Mouse (Mus musculus): ENCODE measurements around the gene Fam71d.

GRCm38 (mm10) chr12:78769031-78769713 lies 77.8 kb downstream of the Fam71d start:
- no peak for TF ChIP-seq POLR2A (IDR thresholded peaks at IDR 0.05; ENCODE audit: borderline replicate concordance, extremely low read depth, low read depth, low read length)
- TF ChIP-seq CTCF (IDR thresholded peaks at IDR 0.05; ENCODE audit: insufficient read depth, low read length), result no peak
